Mouse (Mus musculus): Measurements from ENCODE around the gene Serpina1f.
"Not testable (repeated sequence)": the region's sequence is repeated elsewhere in the genome, so short reads cannot be mapped to it uniquely, and the experiment has no call there.

Serpina1f gene

GRCm38 (mm10) chr12:103695429-103695828 lies at the start of gene Serpina1f:
Gene Serpina1f, minus strand, starts transcription at chr12:103695529.
- DNase-seq (ENCODE audit: low spot score), result no peak

GRCm38 (mm10) chr12:103737791-103738580 lies 42.7 kb upstream of the Serpina1f start:
- DNase-seq (ENCODE audit: low spot score), result not testable (repeated sequence)

- not testable (repeated sequence) for DNase-seq (ENCODE audit: low spot score)
Measured at GRCm38 (mm10) chr12:103735566-103735965, 40.2 kb upstream of the Serpina1f start.

- not testable (repeated sequence) for DNase-seq (ENCODE audit: low spot score)
Measured at GRCm38 (mm10) chr12:103735101-103735500, 39.8 kb upstream of the Serpina1f start.

GRCm38 (mm10) chr12:103711537-103711936 lies 16.2 kb upstream of the Serpina1f start:
- DNase-seq (ENCODE audit: low spot score), result no peak

GRCm38 (mm10) chr12:103710405-103710804 lies 15.1 kb upstream of the Serpina1f start:
- no peak for DNase-seq (ENCODE audit: low spot score)

- no peak for DNase-seq (ENCODE audit: low spot score)
Measured at GRCm38 (mm10) chr12:103706113-103706512, 10.8 kb upstream of the Serpina1f start.

- DNase-seq (ENCODE audit: low spot score), result no peak
Measured at GRCm38 (mm10) chr12:103705547-103705946, 10.2 kb upstream of the Serpina1f start.

- no peak for DNase-seq (ENCODE audit: low spot score)
Measured at GRCm38 (mm10) chr12:103700144-103700750, 4.9 kb upstream of the Serpina1f start.

- DNase-seq (ENCODE audit: low spot score), result no peak
Measured at GRCm38 (mm10) chr12:103688221-103688814, 7.0 kb downstream of the Serpina1f start.

GRCm38 (mm10) chr12:103687021-103687420 lies 8.3 kb downstream of the Serpina1f start:
- DNase-seq (ENCODE audit: low spot score), result no peak

GRCm38 (mm10) chr12:103686050-103686449 lies 9.3 kb downstream of the Serpina1f start:
- no peak for DNase-seq (ENCODE audit: low spot score)

GRCm38 (mm10) chr12:103685386-103685785 lies 9.9 kb downstream of the Serpina1f start:
- no peak for DNase-seq (ENCODE audit: low spot score)

- DNase-seq (ENCODE audit: low spot score), result no peak
Measured at GRCm38 (mm10) chr12:103683775-103684174, 11.6 kb downstream of the Serpina1f start.

GRCm38 (mm10) chr12:103681739-103682138 lies 13.6 kb downstream of the Serpina1f start:
- DNase-seq (ENCODE audit: low spot score), result no peak

GRCm38 (mm10) chr12:103681169-103681568 lies 14.2 kb downstream of the Serpina1f start:
- DNase-seq (ENCODE audit: low spot score), result no peak

- DNase-seq (ENCODE audit: low spot score), result not testable (repeated sequence)
Measured at GRCm38 (mm10) chr12:103679853-103680252, 15.5 kb downstream of the Serpina1f start.

GRCm38 (mm10) chr12:103676039-103676438 lies 19.3 kb downstream of the Serpina1f start, which contains the start of gene Serpina16:
Gene Serpina16, minus strand, starts transcription at chr12:103676139.
- DNase-seq (ENCODE audit: low spot score), result no peak

- DNase-seq (ENCODE audit: low spot score), result no peak
Measured at GRCm38 (mm10) chr12:103673179-103673578, 22.1 kb downstream of the Serpina1f start.

GRCm38 (mm10) chr12:103671483-103671882 lies 23.8 kb downstream of the Serpina1f start:
- no peak for DNase-seq (ENCODE audit: low spot score)

- no peak for DNase-seq (ENCODE audit: low spot score)
Measured at GRCm38 (mm10) chr12:103670964-103671363, 24.4 kb downstream of the Serpina1f start.

GRCm38 (mm10) chr12:103670344-103670743 lies 25.0 kb downstream of the Serpina1f start:
- DNase-seq (ENCODE audit: low spot score), result no peak

GRCm38 (mm10) chr12:103665286-103665685 lies 30.0 kb downstream of the Serpina1f start:
- no peak for DNase-seq (ENCODE audit: low spot score)

Data from urinary bladder, postnatal 25 days (tissue).